Mouse (Mus musculus) kidney, adult 8-10 months (tissue): ENCODE data around the gene Opcml.

ENCODE experiments used
- DNase-seq, 2 experiments: peaks; one replicate each; pipeline ENCODE4 v3.0.0; 2022

Opcml gene

DNA sequence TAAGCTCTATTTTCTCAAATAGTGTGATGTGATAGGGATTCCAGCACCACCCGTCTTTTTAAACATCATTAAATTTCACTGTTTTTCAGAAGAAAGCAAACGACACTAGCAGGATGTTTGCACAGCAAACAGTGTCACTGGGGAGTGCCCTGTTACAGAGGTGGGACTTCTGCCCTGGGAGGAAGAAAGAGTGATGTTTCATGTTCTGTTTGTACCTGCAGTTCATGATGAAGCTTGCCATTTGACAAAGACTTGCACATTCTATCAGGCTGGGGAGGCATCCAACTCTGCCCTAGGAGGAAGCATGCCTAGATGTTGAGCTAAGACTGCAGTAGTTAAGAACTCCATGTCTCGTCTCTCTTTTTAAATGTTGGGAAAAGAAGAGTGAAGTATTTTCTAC, 222.6 kb downstream of the Opcml start:
- DNase-seq, result no peak

DNA sequence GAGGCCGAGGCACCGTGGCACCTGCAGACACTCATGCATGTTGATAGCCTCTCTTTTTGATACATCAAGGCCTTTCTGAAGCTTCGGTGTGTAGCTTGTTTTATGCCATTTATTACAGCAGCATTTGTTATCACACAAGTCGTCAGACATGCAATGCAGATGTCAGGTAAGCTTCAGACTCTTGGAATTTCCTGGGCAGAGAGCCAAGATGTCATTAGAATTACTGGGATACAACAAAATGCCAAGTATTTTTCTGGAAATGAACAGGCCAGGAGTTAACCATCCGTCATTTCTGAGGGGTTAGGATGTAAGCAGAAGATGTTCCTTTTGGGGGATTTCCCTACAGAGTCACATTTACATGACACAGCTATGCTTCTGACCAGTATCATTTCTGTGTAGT, 237.6 kb downstream of the Opcml start:
- DNase-seq, result no peak

DNA sequence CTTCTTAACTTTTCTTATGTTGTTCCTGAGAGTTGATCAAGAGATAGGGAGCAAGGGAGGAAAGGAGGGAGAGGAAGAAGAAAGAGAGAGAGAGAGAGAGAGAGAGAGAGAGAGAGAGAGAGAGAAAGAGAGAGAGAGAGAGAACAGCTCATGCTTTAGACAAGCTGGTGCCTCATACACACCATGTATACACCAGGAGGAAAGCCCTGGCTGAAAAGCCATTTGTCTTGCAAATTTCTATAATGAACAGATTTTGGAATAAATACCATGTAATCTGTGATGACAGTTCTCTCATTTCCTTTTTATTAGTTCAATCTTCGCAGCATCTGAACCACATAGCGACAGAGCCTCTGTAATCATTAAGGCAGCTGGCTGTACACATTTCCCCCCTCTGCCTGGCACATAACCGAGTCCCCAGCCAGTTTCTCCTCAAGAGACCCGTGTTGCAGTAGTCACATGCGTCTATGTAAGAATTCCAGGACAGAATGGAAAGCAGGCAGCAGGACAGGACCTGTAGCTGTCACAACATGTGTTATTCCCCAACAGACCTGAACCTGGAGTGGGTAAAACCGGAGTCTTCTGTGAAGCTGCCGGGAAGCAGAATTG, 238.3 kb downstream of the Opcml start:
- no peak for DNase-seq

DNA sequence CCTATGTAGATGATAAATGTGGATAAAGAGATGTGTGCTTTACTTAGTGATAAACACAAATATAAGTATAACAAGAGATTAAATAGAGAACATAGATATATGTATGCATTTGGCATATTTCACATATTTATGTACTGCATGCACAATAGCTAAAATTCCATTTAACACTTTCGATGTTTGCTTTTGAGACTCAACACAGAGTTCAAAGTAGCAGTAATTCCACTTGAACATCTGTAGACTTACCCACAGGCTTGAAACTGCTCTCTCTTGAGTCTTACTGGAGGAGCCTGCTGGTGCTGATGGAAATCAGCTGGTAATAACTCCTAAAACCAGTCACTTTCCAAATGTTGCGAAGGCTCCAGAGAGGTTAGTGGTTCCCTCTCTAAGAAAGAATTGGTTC, 258.6 kb downstream of the Opcml start:
- no peak for DNase-seq

DNA sequence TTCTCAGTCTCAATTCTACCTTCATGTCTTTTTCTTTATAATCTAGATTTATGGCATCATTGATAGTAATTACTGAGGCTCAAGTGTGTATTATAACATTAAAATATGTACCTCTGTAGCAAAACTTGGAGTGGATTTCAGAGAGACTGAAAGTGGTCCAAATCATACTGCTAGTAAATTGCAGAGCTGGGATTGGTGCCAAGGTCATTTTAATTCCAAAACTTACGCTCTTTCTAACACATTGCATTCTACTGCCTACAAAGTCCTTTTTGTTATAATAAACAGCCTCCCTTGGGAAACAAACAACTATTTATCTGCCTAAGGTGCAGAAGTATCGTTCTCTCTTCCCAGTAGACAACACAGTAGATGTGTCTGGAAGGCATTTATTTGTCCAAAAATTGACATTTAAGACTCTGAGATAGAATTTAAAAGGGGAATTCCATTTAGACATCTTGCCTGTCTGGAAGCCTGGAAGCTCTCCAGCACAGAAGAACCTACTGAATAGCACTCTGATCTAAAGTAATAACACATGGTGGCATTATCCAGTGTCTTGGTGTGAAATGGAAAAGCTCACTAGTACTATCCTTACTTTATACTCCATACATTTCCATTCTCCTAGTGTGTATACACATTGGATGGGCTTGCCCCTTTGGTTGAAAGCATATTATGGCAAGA, 266.7 kb downstream of the Opcml start:
- no peak for DNase-seq

DNA sequence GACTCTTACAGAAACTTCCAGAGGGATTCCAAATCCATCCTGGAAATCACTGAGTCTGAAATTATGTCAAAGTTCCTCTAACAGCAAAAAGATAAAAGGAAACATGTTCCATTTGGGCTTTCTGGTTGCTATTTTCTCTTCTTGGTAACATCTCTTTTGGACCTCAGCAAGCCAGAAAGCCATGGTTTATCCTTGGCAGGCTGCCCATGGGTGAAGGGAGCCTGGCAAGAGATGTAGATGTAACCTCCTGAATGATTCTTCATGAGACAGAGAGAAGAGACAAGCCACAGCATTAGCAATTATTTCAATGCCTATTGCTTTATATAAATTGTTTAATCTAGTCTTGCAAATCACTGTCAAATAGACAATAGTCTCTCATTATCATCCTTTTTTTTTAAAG, 274.6 kb downstream of the Opcml start:
- DNase-seq, result no peak

DNA sequence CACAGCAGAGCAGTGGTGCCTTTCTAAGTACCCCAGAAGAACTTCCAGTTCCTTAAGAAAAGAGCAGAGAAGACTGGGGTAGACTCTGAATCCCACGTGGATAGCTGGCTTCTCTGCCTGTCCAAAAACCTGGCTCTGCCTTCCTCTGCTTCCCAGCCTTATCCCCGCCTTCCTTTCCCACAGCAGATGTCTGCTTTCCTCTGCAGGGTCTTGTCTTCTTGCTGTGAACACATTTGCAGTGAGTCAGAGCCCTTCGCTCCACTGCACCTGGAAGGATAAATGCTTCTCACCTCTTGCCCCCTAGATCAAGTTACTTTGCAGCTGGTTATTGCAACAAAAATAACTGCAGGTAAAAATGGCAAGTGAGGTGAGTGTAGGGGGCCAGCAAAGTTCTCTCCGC, 290.1 kb downstream of the Opcml start:
- no peak for DNase-seq

DNA sequence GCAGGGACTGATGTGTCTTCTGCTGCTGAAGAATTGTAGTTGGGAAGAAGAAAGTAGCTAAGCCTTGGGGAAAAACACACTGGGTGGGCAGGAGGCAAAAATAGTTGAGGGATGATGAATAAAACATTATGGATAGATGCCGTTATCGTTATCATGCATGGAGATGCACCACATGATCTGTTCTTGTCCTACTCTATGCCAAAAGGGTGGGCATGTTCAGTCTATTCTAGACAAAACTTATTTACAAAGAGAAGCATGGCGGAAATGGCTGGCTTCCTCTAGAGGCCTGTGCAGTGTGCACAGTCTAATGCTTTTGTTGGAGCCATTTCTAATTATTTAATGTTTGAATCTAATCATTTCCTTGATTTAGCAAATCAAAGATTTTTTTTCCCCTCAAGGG, 293.2 kb downstream of the Opcml start:
- no peak for DNase-seq

DNA sequence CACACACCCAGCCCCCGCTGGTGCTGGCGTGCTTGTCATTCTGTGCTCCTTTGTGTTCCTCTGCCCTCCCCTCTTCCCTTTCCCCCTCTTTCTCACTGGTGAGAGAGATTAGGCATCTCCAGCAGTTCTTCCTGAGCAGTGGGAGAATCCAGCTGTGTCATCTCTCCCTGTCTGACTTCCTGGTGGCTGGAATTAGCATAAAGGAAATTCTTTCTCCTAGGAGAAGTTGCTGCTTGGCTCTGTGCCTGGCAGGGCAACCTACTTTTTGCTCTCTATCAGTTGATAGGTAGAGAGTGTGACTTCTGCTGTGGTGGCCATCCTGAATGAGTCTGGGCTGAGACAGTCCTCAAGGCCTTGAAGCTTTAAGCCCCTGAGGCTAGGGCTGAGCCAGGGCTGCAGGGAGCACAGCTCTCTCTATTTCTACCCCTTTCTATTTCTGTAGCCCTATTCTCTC, 293.7 kb downstream of the Opcml start:
- DNase-seq, result no peak

DNA sequence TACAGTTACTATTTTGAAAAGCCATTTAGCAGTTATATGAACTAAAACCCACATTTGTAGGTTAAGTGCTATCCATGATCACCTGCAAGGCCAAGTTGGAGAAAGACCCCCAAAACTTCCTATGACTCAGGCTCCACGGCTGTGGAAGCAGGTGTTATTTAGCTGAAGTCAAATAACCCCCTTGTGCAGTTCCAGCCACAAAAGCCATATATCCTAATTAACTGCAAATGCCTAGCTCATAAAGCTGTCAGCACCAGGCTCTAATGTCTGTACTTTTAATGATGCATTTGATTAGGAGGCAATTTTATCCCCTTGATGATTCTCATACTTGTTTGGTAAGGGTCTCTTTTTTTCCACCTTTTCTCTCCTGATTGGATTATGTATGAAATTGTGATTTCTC, 300.8 kb downstream of the Opcml start:
- no peak for DNase-seq

DNA sequence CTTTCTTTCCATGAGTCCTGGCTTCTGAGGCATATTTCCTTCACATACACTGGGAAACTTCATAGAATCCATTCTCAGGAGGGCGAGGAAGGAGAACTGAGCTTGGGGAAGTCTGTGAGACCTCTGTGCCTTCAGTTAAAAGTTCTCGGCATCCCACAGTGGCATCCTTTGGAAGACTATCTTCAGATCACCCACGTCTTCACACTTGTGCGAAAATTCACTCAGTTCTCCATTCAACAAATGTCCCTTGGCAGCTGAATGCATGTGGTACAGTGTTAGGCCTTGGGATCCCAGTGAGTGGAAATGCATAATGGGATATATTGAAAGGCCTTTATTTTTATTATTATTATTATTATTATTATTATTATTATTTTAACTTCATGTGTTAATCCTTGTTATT, 304.1 kb downstream of the Opcml start:
- DNase-seq, result no peak

DNA sequence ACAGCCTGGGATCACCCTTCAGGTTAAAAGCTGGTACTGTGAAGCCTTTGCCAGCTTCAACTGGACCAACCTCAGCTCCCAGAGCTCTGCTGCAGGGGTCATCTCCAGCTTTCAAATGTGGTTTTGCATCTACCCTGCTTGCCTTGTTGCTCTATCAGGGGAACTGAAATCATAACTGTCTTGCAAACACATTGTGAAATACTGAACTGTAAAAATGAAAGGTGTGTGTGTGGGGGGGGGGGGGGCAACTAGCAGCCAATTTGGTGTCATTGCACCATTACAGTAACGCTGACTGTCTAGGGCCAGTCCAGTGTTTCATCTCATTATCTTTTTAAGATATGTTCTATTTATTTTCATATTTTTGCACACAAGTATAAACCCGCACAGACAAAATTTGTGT, 305.6 kb downstream of the Opcml start:
- no peak for DNase-seq

DNA sequence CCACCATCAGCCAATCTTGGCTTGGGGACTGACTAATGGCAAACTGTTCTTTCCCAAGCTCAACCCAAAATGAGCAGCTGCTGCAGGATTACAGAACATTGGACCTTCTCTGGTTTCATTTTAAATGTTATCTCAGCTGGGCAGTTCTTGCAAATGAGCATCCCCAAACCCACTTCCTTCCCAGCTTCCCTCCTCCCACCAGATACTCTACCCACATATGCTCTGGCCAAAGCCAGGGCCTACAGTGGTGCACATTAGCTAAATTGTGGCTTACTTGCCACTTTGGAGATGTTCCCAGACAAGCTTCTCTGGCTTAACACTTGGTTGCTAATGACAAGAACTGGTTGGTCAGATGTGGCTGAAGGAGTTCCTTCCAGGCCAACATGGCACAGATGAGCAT, 311.4 kb downstream of the Opcml start:
- no peak for DNase-seq

DNA sequence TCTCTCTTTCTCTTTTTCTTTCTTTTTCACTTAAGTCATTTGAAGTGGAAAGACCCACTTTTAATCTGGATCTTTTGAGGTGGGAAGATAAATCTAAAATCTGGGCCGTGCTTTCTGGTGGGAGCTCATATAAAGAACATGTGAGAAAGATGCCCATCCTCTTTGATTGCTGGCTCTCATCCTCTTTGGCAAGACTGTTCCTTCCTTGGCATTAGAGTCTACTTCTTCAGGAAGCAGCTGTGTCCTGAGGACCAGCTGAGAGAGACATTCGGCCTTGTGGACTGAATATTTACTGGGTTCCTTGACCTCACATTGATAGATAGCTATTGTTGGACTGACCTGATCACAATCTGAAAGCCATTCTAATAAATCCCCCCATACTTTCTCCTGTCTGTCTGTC, 331.3 kb downstream of the Opcml start:
- DNase-seq, result no peak

DNA sequence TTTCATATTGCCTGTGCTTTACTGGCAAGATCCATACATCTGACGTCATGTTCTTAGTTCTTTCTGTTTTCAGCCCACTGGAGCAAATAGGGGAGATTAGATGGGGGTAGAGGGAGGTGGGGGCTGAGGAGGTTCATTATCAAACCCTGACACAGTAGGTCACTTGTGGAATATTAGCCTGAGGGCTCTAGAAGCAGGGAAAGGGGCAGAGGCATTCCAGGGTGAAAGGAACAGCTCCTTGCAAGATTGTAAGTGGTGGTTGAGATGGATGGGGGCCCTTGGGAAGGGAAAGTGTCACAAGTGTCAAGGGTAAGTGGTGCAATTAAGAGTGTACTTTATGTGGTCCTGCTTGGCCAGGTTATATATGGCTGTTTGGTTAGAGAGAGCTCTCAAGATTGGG, 338.2 kb downstream of the Opcml start:
- no peak for DNase-seq

DNA sequence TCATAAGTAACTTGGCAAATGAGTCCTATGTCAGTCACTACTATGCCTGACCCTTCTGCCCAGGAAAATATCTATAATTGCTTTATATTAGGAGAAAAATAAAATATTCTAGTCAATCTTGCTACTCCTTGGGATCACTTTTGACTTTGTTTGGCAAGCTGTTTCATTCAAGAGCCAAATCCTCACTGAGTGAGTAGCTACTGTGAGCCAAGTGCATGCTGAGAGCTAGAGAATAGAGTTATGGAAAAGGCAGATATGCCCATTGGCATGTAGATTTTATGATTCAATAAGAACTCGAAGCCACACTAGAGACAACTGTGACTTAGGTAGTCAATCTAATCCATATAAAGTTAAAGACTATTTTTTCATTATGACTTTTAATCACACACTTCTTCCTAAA, 340.9 kb downstream of the Opcml start:
- no peak for DNase-seq

DNA sequence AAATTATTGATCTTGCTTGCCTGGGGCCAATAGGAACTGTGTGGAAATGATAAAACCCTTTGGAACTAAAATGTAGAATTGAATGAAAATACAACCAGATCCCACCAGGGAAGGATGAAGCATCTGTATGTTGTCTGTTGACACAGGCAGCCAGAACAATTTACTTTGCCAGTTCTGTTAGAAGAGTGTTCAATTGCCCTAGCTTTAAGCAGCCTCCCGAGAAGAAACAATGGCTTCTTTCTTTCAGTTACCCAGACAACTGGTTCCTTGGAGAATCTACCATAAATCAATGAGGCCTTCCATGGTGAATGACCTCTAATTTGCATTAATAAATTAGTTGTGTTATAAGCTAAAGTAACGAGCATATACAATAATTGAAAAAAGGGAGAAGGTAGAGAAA, 346.0 kb downstream of the Opcml start:
- DNase-seq, result no peak

DNA sequence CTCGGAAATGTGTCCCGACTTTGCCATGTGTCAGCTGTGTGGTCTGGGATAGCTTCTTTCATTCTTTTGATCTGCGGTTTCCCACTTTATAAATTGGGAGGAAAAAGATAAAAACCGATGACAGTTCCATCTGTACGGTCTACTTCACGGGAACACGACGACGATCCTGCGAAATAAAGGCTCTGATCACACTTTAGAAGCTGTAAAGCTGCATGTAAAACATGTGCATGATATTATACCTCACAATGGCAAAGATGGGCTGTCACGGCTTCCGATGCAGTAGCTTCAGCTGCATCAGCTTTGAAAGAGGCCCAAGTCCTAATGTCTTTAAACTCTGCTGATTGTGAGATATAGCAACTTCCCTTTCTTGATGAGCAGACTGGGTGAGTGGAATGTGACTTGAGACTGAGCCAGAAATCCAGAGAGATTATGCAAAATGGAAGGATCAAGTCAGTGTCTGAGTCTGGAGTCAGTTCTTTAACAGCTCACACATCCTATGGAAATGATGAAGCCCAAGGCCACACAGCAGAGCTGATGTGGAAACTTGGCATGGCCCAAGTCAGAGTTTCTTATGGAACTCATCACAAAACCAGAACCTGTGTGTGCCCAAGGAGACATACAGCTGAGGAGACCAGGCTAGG, 349.5 kb downstream of the Opcml start:
- DNase-seq, result no peak

DNA sequence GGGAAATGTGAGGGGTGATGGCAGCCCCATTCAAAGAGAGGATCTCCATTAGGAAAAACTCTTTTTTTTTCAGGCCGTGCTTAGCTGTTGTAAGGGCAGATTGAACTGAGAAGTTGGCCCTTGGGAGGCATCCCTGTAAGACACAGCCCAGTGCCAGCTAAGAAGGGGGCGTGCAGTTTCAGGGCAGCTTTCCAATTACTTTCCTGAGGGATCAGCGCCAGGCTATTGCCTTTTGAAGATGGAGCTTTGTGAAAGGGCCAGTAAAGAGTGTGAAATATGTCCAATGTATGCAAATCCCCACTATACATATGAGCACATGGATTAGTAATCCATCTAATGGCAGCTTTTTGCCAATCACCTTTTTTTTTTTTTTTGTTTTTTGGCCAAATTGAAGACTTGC, 358.9 kb downstream of the Opcml start:
- DNase-seq, result no peak

DNA sequence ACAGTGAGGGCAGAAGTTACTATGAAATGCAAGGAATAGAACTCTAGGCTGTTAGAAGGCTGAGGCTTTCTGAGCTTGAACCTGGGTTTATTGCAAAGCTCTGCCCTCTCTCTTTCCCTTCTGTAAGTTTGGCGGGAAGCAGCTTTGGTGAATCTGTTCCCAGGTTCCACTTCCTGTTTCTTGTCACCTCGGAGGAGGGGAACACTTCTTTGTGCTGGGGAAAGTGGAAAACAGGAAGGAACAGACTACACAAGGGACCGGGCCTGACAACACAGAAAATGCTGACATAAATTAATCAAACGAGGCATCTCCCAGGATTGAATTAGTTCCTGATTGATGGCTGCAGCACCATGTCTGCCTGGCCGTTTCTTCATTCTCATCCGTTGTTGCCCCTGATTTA, 363.2 kb downstream of the Opcml start:
- DNase-seq, result no peak

DNA sequence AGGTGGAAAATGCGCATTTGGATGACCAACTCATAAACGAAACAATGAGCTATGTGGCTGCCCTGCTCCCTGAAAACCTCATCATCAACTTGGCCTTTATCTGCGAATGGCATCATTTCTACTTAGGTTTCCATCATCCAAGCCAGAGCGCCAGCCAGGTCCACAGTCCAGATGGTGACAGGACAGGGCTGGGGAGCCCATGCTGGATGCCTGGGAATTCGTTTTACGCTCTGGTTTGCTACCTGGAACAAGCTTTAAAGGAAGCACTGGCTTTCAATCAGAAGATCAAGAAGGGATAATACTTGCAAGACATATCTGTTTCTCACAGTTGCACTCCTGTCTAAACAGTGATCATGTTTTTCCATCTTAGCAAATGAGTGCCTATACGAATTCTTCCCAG, 366.5 kb downstream of the Opcml start:
- no peak for DNase-seq

DNA sequence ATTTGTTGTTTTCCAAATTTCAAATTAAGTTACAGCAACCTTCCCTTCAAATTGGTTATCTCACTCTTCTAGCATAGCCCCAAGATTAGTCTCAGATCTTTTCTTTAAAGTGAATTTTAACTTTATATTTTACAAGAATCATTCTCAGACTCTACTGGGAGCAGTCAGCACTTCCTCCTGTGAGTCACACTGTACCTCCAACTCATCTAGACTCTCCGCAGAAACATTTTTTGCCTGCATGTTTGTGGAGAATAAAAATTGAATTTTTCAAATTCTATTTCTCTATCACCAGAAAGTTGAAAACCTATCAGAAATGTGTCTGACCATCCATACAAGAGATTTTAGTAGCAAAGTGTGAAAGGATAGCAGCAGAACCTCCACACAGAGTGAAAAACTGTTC, 370.4 kb downstream of the Opcml start:
- no peak for DNase-seq

DNA sequence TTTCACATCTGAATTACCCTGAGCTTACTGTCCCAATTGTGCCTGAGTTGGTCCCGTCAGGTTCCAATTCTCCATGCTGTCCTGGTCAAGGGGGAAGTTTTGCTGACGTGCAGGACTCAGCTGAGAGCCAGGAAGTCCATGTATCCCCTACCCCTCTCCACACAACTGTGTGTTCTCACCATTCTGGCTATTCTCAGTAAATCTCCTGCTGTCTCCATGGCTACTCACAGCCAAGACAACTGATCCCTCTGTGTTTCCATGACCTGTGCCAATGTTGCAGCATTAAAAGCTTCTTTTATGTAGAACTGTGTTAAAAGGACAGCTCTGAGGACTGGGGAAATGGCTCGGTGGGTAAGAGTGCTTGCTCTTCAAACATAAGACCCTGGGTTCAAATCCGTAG, 373.4 kb downstream of the Opcml start:
- no peak for DNase-seq

DNA sequence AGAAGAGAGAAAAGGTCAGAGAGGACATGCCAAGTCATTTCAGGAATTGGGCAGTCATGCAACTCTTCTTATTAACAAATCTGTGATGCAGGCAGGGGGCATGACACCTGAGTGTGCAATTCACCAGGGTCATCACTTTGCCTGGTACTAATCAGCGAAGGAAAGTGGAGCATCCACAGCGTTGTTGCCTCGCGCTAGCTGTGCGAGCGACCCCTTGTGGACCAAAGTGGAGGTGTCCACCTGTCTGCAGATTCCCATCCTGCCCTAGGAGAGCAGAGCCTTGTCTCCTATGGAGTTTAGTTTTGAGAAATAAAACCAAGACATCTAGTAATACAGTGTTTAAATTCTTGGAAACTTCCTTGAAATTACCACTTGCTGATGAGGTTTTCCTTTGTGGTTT, 381.3 kb downstream of the Opcml start:
- peak in 1 of 2 experiments; percentile 12 for DNase-seq

DNA sequence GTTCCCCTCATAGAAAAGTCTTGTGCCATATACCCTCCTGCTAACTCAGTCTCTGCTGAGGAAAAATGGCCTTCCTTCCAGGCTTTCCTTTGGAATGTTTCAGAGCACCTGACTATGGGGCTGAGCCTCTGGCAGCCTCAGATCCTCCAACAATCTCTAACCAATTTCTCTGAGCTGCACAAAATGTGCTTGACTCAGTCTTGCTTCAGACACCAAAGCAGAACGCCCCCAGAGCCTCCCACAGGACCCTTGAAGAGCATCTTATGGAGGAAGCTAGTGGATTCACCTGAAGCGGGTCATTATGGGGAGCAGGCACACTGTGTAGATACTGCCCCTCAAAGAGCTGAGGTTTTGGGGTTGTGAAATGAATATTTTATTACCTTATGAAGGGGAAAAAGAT, 386.5 kb downstream of the Opcml start:
- DNase-seq, result no peak
